Mouse (Mus musculus): ENCODE measurements around the gene Tbc1d2b.

Tbc1d2b gene

DNA sequence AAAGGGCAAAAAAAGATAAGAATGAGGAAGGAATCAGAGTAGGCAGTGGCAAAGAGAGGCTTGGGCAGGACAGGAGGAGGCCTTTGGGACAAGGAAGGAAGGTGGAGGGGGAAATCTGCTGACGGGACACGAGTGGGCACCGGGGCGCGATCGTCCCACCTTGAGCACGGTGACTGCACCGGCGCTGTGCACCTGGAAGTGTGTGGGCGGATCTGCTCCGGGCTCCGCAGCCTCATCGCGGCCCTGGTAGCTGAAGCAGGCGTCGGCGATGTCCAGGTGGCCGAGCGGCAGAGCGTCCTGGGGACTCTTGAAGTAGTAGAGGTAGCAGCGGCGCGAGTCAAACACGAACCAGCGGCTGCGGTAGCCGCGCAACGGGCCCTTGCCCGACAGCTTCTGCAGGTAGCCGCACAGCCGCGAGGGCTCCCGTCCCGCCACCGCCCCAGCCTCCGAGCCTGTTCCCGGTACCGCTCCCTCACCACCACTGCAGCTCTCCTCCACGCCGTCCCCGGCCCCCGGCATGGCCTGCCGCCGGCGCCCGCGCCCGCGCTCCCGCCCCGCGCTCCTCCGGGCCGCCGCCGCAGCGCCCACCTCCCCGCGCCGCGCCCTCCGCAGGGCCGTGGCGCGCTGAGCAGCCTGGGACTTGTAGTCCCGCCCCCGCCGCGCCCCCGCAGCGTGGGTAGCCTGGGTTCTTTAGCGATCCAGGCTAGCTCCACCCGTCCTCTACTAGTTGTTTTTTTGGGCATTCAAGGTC lies at the start of gene Tbc1d2b:
Gene Tbc1d2b (minus strand): TSS at position 612 of the 751 bp plus-strand sequence.
- DNase-seq: peak; percentile 74

DNA sequence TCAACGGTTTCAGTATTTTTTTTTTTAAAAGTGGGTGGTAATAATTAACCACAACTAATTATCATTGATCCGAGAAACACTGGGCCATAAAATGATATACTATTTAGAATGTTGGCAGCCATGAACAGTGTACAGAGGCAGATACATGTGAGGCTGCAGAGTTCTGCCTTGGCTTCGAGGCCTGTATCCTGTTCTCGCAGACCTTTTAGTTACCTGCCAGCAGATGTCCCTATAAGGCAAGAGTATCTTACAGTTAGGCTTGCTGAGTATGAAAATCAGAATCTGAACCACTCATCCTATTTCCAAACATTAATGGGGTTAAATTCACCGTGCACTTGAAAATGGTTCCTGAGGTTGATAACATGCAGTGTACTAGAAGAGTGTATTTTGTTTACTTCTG lies 45.7 kb upstream of the Tbc1d2b start:
- no peak for DNase-seq

DNA sequence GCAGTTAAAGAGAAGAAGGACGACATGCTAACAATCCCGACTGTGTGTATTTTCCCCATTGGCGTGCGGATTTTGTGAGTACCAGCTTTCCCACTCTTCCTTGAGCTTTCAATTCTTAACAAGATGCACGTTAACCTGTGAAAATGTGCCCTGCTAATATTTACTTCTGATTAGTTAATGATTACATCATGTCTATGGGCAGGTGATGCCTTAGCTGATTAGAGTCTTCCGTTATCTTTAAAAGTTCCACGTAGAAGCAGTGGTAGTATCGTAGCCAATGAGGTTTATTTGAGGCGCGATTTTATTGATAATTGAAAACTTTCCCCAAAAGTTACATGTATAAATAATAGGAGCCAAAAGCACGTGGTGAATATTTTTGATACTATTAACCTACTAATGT lies 45.1 kb upstream of the Tbc1d2b start:
- DNase-seq: no peak

GRCm38 (mm10) chr9:90304254-90304653 lies 33.6 kb upstream of the Tbc1d2b start:
- no peak for DNase-seq

DNA sequence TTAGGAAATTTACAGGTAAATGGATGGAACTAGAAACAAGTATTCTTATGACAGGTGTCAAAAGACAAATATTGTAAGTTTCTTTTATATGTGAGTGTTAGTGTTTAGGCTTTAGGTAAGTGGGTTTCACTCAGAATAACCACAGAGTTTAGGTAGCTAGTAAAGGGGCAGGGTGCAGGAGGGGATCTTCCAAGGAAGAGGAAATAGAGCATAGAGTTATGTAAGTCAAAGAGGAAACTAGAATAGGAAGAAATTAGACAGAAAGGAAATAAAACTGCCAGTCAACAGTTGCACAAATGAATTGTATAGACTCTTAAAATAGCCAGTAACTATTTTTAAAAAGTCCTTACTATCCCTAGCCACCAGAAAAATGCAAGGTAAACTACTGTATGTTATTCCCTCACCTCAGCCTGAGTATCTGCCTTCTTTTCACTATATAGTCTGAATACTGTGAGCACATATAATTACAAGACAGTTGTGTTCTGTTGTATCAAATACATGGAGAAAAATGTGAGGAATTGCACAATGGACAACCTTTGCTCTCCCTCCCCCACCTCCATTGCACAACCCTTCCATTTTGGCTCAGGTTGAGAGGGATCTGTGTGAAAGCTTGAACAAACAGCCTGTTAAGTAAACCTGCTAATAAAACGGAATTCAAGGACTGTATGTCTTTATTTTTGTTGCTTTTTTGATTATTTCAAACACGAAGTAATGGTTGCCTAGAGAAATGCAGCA lies 32.7 kb upstream of the Tbc1d2b start:
- no peak for DNase-seq

DNA sequence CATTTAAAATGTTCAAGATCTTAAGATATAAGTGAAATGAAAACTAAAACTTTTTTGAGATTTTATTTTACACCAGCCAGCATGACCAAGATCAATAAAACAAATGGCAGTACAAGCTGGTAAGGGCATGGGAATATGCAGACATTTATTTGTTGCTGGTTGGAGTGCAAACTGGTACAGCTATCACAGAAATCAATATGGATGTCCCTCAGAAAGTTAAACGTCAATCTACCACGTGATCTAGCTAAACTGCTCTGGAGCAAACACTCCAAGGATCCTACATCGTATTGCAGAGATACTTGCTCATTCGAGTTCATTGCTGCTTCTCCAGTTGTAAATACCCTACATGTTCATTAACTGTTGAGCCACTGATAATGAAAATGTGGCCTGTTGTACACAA lies 32.1 kb upstream of the Tbc1d2b start:
- no peak for DNase-seq

DNA sequence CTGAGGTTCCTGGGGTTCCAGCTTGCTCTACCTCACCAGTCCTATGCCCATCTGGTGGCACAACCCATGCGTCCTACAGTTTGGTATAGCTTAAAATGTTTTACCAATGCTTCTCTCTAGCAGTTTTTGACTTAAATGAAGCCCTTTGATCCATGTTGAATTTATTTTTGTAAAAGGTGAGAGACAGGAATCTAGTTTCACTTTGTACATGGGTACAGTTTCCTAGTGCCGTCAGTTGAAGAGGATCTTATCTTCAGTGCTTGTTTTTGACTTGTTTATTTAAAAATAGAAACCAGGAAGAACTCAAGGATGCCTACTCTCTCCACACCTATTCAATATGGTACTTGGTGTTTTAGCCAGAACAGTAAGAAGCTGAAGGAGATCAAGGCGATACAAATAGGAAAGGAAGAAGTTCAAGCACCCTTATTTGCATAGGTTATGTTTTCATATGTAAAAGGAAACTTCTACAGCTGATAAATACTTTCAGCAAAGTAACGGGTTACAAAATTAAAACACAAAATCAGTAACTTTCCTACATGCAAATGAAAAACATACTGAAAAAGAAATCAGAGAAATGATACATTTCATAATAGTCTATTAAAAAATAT lies 30.6 kb upstream of the Tbc1d2b start:
- DNase-seq: no peak

- DNase-seq: no peak
These were observed 27.0 kb upstream of the Tbc1d2b start for GRCm38 (mm10) chr9:90297637-90298036.

DNA sequence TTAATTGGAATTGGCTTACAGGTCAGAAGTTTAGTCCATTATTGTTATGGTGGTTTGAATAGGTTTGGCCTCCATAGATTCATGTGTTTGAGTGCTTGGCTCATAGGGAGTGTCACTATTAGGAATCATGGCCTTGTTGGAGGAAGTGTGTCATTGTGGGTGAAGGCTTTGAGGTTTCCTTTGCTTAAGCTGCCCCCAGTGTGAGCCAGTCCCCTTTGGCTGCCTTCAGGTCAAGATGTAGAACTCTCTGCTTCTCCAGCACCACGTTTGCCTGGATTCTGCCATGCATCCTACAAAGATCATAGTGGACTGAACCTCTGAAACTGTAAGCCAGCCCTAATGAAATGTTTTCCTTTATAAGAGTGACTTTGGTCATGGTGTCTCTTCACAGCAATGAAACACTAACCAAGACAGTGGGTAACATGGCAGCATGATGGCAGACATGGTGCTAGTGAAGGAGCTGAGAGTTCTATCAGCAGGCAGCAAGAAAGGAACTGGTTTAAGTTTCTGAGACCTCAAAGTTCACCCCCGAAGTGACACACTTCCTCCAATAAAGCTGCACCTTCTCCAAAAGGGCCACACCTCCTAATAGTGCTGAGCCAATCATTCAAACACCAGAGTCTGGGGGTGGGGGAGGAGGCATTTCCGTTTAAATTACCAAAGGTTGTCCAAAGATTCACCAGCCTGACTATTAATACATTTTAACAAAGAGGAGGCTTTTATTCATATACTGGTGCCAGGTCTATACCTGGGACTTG lies 23.2 kb upstream of the Tbc1d2b start:
- DNase-seq: no peak

GRCm38 (mm10) chr9:90278397-90278796 lies 7.8 kb upstream of the Tbc1d2b start:
- DNase-seq: no peak

- no peak for DNase-seq
These were observed 7.3 kb upstream of the Tbc1d2b start for GRCm38 (mm10) chr9:90277884-90278283.

GRCm38 (mm10) chr9:90276779-90277178 lies 6.2 kb upstream of the Tbc1d2b start:
- no peak for DNase-seq

- no peak for DNase-seq
These were observed 5.3 kb upstream of the Tbc1d2b start for GRCm38 (mm10) chr9:90275906-90276305.

DNA sequence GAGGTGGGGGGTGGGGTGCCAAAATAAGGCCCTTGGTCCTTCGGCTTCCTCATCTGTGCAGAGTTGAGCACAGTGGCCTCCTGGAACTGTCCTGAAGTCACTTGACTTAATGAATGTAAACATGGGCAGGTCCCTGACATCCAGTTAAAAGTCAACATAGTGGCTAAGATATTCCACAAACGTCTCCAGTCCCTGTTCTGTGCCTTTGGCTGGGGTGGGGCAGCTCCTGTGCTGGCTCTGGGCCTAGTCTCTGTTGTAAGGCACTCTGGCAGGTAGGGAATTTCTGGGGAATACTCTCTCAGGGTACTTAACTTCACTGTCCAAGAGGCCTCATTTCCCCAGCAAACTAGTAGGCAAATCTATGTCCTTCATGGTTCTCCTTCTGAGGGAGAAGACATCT lies 4.9 kb upstream of the Tbc1d2b start:
- DNase-seq: no peak

- DNase-seq: no peak
These were observed 3.9 kb upstream of the Tbc1d2b start for GRCm38 (mm10) chr9:90274516-90274915.

DNA sequence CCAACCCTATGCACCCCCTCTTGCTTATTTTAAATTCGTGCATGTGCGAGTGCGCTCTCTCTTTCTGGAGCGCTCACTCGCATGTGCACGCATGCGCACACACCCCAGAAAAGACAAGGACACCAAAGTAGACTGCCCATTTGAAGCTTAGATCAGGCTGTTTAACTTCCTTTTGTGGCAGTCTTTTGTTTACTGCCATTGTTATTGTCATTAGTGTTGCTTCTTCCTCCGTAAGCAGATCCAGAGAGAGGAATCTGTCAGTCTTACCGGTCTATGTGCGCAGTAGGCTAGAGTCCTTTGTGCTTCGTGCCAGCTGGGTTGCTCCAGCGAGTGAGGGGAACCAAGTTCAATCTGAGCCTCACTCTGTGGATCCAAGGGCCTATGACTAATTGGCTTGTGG lies 1.7 kb upstream of the Tbc1d2b start:
- DNase-seq: no peak

DNA sequence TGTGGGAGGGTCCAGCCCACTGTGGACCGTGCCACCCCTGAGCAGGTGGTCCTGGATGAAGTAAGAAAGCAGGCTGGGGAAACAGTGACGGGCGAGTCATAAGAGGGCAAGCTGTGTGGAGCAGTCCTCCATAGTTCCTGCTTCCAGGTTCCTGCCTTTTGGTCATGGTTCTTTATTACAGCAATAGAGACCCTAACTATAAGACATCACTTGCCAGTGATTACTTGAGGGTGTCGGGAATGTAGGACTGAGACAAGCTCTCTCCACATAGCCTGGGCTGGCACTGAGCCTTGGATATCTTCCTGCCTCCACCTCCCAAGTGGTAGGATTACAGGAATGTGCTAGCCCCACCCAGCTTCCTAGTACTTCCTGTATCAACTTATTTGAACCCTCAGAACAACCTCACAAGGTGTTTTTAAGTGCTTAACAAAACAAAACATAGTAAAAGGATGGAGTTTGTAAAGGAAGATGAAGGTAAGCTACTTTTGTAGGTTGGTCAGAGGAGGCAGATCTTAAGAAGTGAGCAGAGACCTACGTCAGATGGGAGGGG lies 1.0 kb upstream of the Tbc1d2b start:
- no peak for DNase-seq

DNA sequence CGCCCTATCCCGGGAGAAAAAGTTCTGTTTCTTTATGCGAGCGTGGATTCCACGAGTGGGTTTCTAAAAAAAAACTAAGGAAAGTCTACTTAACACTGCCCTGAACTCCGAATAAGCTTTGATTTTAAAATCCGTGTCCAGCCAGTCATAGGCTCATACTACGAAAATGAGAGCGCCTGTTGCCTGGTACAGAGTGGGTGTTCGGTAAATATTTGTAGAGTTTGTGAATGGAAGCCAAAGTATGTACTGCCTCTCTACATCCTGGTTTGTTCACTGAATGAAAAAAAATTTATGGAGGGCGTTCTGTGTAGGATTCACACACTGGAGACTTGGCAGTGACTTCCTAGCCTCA lies 316 bp upstream of the Tbc1d2b start:
- no peak for DNase-seq

GRCm38 (mm10) chr9:90269011-90269681 lies 1.5 kb downstream of the Tbc1d2b start:
- DNase-seq: no peak

DNA sequence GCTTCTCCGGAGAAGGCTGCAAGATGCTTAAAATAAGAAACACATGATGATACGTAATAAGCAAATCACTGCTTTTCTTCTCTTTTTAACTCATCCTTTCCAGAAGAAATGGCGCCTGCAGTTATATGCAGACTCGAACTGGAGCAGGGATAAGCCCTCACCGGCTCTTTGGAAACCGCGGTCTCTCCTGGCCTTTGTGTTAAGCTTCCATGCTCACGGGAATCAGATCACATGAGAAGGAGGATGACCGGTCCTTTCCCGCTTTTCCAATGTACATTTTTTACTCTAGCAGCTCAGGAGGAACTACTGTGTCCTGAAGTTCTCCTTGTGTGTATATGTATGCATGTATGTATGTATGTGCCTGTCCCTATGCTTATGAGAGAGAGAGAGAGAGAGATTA lies 3.7 kb downstream of the Tbc1d2b start:
- no peak for DNase-seq

GRCm38 (mm10) chr9:90266059-90266458 lies 4.5 kb downstream of the Tbc1d2b start:
- DNase-seq: no peak

GRCm38 (mm10) chr9:90265322-90266039 lies 5.1 kb downstream of the Tbc1d2b start:
- DNase-seq: no peak

Measured in right cerebral cortex, postnatal 25 days (tissue).